Mouse (Mus musculus) ES-Bruce4 (cell line): ENCODE results near the gene Pdik1l.

Experiments used
- CTCF ChIP-seq: IDR thresholded peaks from one replicate; pipeline ENCODE4 v1.8.1; 2011; ENCODE audit warnings: low read depth, low read length
- EP300 ChIP-seq: IDR thresholded peaks from 2 replicates; pipeline ENCODE4 v1.6.1; 2011; ENCODE audit warnings: low read depth, low read length; ENCODE audit not compliant: insufficient read depth
- POLR2A ChIP-seq: IDR thresholded peaks from one replicate; pipeline ENCODE4 v1.8.1; 2011; ENCODE audit warnings: low read length; ENCODE audit not compliant: insufficient read depth

DNA sequence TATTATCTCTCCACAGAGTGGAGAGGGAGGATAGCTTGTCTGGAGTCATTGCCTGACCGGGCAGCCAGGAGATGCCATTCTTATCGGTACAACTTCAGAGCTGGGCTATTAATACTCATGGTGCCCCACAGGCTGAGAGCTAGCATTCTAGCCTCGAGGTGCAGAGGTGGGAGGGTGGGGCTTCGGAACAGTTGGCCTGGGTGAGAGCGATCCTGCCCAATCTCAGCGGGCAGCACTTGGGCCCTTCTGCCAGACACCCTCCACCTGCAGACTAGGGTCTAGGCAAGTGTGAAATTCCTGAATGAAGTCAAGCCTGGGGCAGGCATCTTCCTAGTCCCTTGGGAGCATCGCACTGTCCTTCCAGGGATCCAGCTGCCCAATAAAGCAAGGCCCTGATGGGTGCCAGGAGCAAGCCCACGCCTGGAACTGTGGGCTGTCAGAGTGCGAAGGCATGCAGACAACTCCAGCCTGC is 6.0 kb upstream of the Pdik1l start:
- TF ChIP-seq EP300 (no peak), POLR2A (no peak), CTCF (no peak)
